Mouse (Mus musculus): ENCODE data around the gene Slc6a13.

- TF ChIP-seq ZNF384 (IDR thresholded peaks at IDR 0.05; ENCODE audit: low read depth, low read length) (no peak), ZC3H11A (IDR thresholded peaks at IDR 0.05; ENCODE audit: borderline replicate concordance, low read depth, low read length) (no peak), HCFC1 (IDR thresholded peaks at IDR 0.05; ENCODE audit: borderline replicate concordance, insufficient read depth, low read length) (no peak), MAFK (IDR thresholded peaks at IDR 0.05; ENCODE audit: insufficient read depth, low read depth, low read length) (no peak), CHD2 (IDR thresholded peaks at IDR 0.05; ENCODE audit: low read depth, low read length) (no peak)
Observed at GRCm38 (mm10) chr6:121319099-121319498, 19.1 kb downstream of the Slc6a13 start.
